Mouse (Mus musculus): ENCODE measurements around the gene Chrm4. TPM values are rescaled to one million over a fixed set of nuclear protein-coding genes. Genes with fewer than 3 reads are reported as not detected.
A peak's percentile ranks its signal among the peaks of the same experiment; 100 is the strongest.

The Chrm4 gene
- polyA plus RNA-seq (2012; ENCODE audit: insufficient read depth, insufficient read length, low replicate concordance, missing spikeins): not detected in 2 replicates

DNA sequence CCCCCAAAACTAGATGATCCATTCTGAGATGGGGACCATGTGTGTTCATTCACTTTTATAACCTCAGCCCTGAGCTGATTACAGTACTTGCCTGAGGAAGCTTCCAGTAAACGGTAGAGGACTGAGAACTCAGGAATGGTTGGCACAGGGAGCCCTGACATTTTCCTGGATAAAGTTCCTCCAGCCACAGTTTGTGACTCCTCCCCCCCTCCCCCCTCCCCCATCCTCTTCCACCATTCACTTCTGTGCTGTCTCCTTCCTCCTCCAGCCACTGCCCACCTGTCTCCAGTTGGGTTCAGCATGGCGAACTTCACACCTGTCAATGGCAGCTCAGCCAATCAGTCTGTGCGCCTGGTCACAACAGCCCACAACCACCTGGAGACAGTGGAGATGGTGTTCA is at the start of gene Chrm4:
Gene Chrm4 (plus strand): TSS at position 301 of the 400 bp plus-strand sequence.
- H3K4me3 ChIP-seq (ENCODE audit: insufficient read depth, low read depth, low read length): no peak within 1 kb of the TSS
- no peak within 1 kb of the TSS for H3K27ac ChIP-seq (ENCODE audit: insufficient read depth, low read depth, low read length)
- WGBS: 68% methylated on average over 3 of the region's 3 CpGs
- peaks cover 67% of the 10 kb centered on the region for H3K4me1 ChIP-seq (ENCODE audit: control insufficient read depth, insufficient read depth, low read length)
- TF ChIP-seq POLR2A (IDR thresholded peaks at IDR 0.05; ENCODE audit: insufficient read depth, low read depth, low read length): no peak
- no peak for TF ChIP-seq CTCF (IDR thresholded peaks at IDR 0.05; ENCODE audit: insufficient read depth, low read depth, low read length)

DNA sequence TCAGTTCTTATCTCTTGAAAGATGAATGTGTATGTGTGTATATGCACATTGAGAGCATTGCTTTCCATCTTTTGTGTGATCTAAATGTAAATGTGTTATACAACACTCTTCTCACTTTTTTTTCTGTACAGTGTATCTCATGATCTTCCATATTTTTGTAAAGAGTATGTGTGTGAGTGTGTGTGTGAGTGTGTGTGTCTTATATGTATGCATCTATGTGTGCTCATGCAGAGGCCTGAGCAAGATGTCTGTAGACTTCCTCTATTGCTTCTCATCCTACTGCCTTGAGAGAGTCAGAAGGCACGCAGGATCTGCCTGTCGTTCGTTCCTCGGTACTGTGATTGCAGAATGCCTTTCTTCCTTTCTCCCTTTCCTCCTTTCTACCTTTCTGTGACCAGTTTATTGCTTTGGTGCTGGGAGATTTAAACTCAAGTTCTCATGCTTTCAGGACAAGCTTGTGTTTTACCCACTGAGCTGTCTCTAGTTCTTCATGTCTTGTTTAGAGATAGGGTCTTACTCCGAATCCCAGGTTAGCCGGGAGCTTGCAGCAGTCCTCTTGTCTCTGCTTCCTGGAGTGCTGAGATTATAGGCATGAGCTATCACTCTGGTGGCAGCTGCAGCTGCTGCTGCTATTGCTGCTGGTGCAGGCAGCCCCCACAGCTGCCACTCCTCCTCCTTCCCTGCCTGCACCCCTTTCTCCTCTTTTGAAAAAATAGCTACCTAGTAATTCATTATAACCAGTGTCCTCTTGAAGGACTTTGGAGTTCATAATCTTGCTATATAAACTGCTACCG is 48.5 kb upstream of the Chrm4 start:
- TF ChIP-seq POLR2A (IDR thresholded peaks at IDR 0.05; ENCODE audit: insufficient read depth, low read depth, low read length) (no peak), CTCF (IDR thresholded peaks at IDR 0.05; ENCODE audit: insufficient read depth, low read depth, low read length) (no peak)
- H3K4me3 ChIP-seq (ENCODE audit: insufficient read depth, low read depth, low read length): no peak overlapping the region
- WGBS: 23% methylated on average over 7 of the region's 7 CpGs
- H3K27ac ChIP-seq (ENCODE audit: insufficient read depth, low read depth, low read length): peak overlapping the region; percentile 98
- H3K4me1 ChIP-seq (ENCODE audit: control insufficient read depth, insufficient read depth, low read length): peaks cover 3% of the 10 kb centered on the region

DNA sequence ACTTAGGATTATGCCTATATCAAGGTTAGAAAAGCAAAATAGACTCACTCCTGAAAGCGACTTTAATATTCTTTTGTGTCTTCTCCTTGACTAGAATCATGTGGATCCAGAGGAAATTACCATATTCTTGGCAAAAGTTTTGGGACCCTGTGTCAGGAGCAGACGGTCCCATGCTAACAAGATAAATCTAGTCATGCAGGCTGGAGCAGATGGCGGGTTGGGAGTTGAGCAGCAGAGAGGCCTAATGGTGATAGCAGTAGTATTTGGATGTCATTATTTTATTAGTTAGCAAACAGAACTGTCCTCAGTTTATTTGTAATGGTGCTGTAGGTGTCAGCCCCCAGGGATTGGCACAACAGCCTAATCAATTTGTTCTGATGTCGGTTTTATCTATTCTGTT is 43.1 kb upstream of the Chrm4 start:
- 95% methylated on average over 4 of the region's 4 CpGs for whole genome bisulfite sequencing
- peaks cover under 1% of the 10 kb centered on the region for H3K4me1 ChIP-seq (ENCODE audit: control insufficient read depth, insufficient read depth, low read length)
- TF ChIP-seq CTCF (IDR thresholded peaks at IDR 0.05; ENCODE audit: insufficient read depth, low read depth, low read length) (no peak), POLR2A (IDR thresholded peaks at IDR 0.05; ENCODE audit: insufficient read depth, low read depth, low read length) (no peak)
- H3K27ac ChIP-seq (ENCODE audit: insufficient read depth, low read depth, low read length): no peak overlapping the region
- H3K4me3 ChIP-seq (ENCODE audit: insufficient read depth, low read depth, low read length): no peak overlapping the region

DNA sequence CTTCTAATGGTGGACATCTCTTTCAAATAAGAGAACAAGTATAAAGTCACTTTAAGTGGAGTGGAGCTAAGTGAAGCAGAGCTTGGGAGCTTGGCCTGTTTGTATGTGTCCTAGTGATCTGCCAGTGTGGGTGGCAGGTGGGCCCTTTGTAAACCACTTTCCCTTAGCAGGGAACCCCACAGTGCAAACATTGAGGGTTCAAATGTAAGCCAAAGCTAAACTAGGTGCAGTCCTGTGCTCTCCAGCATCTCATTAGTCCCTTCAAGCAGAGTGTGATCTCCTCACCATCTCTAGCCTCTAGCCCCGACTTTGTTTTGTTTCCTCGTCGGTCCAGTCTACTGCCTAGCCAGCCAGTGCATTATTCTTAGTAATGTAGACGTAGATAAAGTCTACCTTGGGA is 42.4 kb upstream of the Chrm4 start:
- H3K27ac ChIP-seq (ENCODE audit: insufficient read depth, low read depth, low read length): no peak overlapping the region
- no peaks in the 10 kb centered on the region; the same call in 1 of the 2 replicates for H3K4me1 ChIP-seq (ENCODE audit: control insufficient read depth, insufficient read depth, low read length)
- no peak for TF ChIP-seq CTCF (IDR thresholded peaks at IDR 0.05; ENCODE audit: insufficient read depth, low read depth, low read length)
- TF ChIP-seq POLR2A (IDR thresholded peaks at IDR 0.05; ENCODE audit: insufficient read depth, low read depth, low read length): no peak
- no peak overlapping the region for H3K4me3 ChIP-seq (ENCODE audit: insufficient read depth, low read depth, low read length)
- WGBS: 73% methylated on average over 4 of the region's 4 CpGs

DNA sequence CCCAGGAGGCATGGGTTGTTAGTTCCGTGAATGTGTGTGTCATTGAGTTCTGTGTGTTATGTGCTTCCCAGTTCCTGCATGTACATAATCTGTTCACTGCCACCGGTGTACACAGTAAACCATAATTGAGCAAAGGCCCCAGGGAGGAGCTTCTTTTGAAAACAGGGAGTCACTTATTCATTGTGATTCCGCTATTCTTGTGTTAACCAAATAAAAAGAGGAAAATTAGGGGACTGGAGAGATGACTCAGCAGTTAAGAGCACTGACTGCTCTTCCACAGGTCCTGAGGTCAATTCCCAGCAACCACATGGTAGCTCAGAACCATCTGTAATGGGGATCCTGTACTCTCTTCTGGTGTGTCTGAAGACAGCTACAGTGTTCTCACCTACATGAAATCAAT is 32.3 kb upstream of the Chrm4 start:
- H3K4me1 ChIP-seq (ENCODE audit: control insufficient read depth, insufficient read depth, low read length): peaks cover 4% of the 10 kb centered on the region
- TF ChIP-seq POLR2A (IDR thresholded peaks at IDR 0.05; ENCODE audit: insufficient read depth, low read depth, low read length) (no peak), CTCF (IDR thresholded peaks at IDR 0.05; ENCODE audit: insufficient read depth, low read depth, low read length) (no peak)
- no peak overlapping the region for H3K27ac ChIP-seq (ENCODE audit: insufficient read depth, low read depth, low read length)
- H3K4me3 ChIP-seq (ENCODE audit: insufficient read depth, low read depth, low read length): no peak overlapping the region
- WGBS: 40% methylated on average over 3 of the region's 3 CpGs

DNA sequence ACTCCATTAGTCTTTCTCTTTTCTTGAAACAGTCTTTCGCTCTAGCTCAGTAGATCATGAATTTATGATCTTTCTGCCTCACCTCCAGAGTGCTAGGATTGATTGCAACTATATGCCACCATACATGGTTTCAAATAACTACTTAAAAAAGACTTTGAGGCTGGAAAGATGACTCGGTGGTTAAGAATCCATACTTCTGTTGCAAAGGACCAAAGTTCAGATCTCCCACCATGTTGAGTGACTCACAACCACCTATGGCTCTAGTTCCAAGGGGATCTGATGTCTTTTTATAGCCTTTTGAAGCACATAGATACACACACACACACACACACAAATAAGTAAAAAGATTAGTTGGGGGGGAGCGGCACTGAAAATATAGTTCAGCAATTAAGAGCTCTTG is 31.6 kb upstream of the Chrm4 start:
- H3K4me3 ChIP-seq (ENCODE audit: insufficient read depth, low read depth, low read length): no peak overlapping the region
- TF ChIP-seq POLR2A (IDR thresholded peaks at IDR 0.05; ENCODE audit: insufficient read depth, low read depth, low read length) (no peak), CTCF (IDR thresholded peaks at IDR 0.05; ENCODE audit: insufficient read depth, low read depth, low read length) (no peak)
- WGBS: over 99% methylated on average over 3 of the region's 3 CpGs

DNA sequence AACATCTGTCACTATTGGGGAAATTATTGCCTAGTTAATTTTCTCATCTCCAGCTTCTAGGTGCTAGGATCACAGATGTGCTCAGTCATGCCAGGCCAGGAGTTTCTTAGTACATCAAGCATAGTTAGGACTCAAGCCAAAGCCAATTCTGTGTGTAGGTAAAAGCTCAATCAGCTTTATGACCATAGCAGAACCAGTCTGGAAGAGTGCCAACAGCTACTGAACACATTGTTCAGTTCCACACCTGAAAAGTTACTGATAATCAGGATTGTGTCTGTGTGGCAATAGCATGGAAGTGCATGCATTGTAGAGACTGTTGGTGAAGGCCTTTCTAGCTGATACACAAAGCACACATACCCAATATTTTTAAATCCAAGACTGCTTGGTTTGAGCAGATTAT is 29.1 kb upstream of the Chrm4 start:
- Histone ChIP-seq H3K4me1 (ENCODE audit: control insufficient read depth, insufficient read depth, low read length) (peaks cover 5% of the 10 kb centered on the region), H3K4me3 (ENCODE audit: insufficient read depth, low read depth, low read length) (no peak overlapping the region), H3K27ac (ENCODE audit: insufficient read depth, low read depth, low read length) (no peak overlapping the region)
- TF ChIP-seq POLR2A (IDR thresholded peaks at IDR 0.05; ENCODE audit: insufficient read depth, low read depth, low read length): no peak
- TF ChIP-seq CTCF (IDR thresholded peaks at IDR 0.05; ENCODE audit: insufficient read depth, low read depth, low read length): no peak

More for the DNA sequence above, 31.6 kb upstream of the Chrm4 start:
- no peak overlapping the region for H3K27ac ChIP-seq (ENCODE audit: insufficient read depth, low read depth, low read length)
- H3K4me1 ChIP-seq (ENCODE audit: control insufficient read depth, insufficient read depth, low read length): peaks cover 4% of the 10 kb centered on the region

DNA sequence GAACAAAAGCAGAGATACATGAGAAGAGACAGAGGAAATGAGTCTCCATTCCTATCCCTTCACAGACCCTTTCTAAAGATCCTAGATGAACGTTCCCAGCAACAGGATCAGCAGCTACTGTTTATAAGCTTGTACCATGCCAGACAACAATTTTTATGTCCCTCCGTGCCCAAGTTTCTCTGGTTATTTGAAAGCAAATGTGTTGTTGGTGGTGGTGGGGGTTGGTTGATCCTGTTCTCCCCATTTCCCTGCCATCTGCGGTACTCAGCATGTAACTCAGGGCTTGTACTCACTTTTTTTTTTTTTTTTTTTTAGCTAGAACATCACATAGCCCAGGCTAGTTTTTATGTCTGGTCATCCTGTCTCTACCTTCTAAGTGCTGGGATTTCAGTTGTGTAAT is 27.9 kb upstream of the Chrm4 start:
- no peak overlapping the region for H3K27ac ChIP-seq (ENCODE audit: insufficient read depth, low read depth, low read length)
- WGBS: 91% methylated on average over 3 of the region's 3 CpGs
- TF ChIP-seq POLR2A (IDR thresholded peaks at IDR 0.05; ENCODE audit: insufficient read depth, low read depth, low read length) (no peak), CTCF (IDR thresholded peaks at IDR 0.05; ENCODE audit: insufficient read depth, low read depth, low read length) (no peak)

DNA sequence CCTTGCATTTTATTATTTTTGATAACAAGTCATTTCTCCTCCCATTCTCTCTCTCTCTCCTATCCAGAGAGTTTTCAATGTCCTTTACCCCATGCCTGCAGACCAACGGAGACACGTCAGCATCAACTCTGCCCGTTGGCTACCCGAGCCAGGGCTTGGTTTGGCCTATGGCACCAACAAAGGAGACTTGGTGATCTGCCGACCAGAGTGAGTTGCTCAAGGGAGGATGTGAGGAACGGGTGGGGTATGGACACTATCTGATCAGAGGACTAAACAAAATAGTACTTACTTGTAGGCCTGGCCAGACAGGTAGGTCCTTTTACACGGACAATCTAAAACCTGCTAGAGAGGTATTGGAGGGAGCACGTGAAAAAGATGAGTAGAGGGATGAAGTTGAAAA is 26.6 kb upstream of the Chrm4 start:
- Histone ChIP-seq H3K27ac (ENCODE audit: insufficient read depth, low read depth, low read length) (no peak overlapping the region), H3K4me3 (ENCODE audit: insufficient read depth, low read depth, low read length) (no peak overlapping the region), H3K4me1 (ENCODE audit: control insufficient read depth, insufficient read depth, low read length) (peaks cover 11% of the 10 kb centered on the region)
- 94% methylated on average over 8 of the region's 8 CpGs for WGBS
- TF ChIP-seq CTCF (IDR thresholded peaks at IDR 0.05; ENCODE audit: insufficient read depth, low read depth, low read length) (no peak), POLR2A (IDR thresholded peaks at IDR 0.05; ENCODE audit: insufficient read depth, low read depth, low read length) (no peak)

More for the DNA sequence above, 27.9 kb upstream of the Chrm4 start:
- H3K4me3 ChIP-seq (ENCODE audit: insufficient read depth, low read depth, low read length): no peak overlapping the region
- H3K4me1 ChIP-seq (ENCODE audit: control insufficient read depth, insufficient read depth, low read length): peaks cover 5% of the 10 kb centered on the region
